Mouse (Mus musculus) liver, adult 2 months (tissue): Measurements from ENCODE around the gene Rela.
A peak's percentile ranks its signal among the peaks of the same experiment; 100 is the strongest.

Experiments used
- CTCF ChIP-seq: fragments of 200-500 bp; IDR thresholded peaks from 2 replicates; pipeline ENCODE4 v1.5.1; 2011; ENCODE audit warnings: low read depth, low read length, control low read depth
- POLR2A ChIP-seq: fragments of 200-500 bp; IDR thresholded peaks from 2 replicates; pipeline ENCODE4 v1.6.1; 2011; ENCODE audit warnings: low read length, control low read depth; ENCODE audit not compliant: insufficient read depth; ENCODE audit errors: extremely low read depth

GRCm38 (mm10) chr19:5662981-5663913 lies 26.0 kb downstream of the Rela start, which contains the start of gene Sipa1:
- TF ChIP-seq CTCF (no peak), POLR2A (peak; percentile 71)
